Mouse (Mus musculus) regulatory T cell (primary cell): ENCODE results near the gene R3hdml.

Experiments
- in situ Hi-C: fragments of 300-600 bp; cut with MboI, MseI; formaldehyde crosslinking; loops from one replicate; pipeline ENCODE4 v1.15.1; 2025; ENCODE audit warnings: high pct_unique_total_duplicates

The R3hdml gene

DNA sequence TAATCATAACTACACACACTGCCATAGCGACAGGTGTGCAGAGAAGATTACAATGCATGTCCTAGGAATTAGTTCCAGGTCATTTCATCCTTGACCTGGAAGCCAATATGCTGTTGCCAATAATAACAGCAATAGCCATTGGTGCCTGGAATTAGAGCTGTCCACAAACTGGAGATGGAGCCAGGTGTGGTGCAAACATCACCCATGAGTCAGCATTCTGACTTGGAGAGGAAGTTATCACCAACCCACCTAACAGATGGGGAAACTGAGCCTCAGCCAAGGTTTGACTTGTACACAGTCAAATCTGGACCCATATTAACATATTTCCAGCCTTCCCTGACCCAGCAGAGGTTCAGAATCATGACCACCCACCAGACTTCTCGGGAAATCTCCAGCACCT lies 46.3 kb downstream of the R3hdml start:
- in situ Hi-C loops: loop anchor here (10.0 kb wide), 1 partner anchor 56 kb away; no protein-coding TSS in a partner anchor

DNA sequence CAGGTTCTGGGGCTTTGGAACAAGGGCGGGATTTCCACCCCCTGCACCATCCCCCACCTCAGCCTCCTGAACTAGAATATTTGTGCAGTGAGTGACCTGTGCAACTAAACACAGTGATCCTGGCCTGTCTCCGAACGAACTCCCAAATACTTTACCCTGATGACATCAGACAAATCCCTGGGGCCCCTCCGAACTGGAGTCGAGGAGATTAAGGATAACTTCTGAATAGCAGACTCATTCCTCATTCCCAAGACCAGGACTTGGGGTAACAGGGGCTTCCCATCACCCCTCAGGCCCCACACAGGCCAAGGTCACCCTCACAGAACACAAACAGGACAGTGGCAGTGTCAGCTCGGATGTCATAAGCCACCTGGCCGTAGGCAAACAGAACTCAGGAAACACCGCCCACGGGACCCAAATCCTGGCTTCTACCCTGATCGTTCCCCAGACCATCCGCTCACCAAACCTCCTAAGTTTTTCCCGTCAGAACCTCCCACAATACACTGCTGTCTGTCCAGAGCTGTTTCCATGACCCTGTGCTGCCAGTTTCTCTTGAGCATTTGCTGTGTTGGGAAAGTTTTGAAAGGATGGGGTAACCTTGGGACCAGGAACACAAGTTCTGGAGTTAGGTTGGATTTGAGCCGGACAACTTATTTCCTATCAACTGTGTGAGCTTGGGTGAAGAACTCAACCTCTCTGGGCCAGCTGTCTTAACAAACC lies 47.4 kb downstream of the R3hdml start:
- in situ Hi-C loops: loop anchor here (10.0 kb wide), 1 partner anchor 55 kb away; no protein-coding TSS in a partner anchor

DNA sequence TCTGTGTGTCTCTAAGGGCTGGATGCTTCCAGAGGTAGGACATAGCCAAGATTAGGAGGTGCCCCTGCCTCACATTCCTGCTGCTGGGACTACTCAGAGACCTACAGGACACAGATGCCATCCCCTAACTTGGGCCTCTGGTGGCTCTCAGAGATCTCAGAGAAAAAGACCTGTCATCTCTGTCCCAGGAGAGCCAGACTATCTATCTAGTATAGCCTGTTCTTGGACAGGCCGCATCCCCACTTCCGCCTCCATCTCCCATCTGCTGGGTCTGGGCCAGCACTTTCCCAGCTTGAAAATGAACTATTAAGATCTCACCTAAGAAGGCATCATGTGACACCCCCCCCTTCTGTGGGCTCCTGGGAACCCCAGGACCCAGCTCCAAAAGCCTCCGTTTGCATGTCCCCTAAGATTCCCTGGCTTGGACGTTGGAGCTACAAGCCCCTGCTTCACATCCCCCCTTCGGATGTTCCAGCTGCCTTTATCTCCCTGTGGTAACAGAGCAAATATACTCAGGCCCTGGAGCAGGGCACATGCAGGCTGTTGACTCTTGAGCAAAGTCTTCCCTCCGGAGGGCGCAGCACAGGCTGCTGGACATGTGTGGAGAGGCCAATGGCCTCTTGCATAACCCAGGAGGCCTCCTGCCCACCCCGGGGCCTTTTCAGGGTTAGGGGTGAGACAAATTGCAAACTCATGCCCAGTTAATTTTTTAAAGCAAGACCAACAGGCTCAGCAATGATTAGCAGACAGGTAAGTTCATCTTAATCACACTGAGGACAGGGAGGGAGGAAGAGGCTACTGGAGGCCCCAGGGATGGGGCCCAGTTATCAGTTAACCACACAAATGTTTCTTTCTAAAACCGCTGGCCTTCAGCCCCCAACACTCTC lies 48.4 kb downstream of the R3hdml start:
- in situ Hi-C loops: no loop called here

DNA sequence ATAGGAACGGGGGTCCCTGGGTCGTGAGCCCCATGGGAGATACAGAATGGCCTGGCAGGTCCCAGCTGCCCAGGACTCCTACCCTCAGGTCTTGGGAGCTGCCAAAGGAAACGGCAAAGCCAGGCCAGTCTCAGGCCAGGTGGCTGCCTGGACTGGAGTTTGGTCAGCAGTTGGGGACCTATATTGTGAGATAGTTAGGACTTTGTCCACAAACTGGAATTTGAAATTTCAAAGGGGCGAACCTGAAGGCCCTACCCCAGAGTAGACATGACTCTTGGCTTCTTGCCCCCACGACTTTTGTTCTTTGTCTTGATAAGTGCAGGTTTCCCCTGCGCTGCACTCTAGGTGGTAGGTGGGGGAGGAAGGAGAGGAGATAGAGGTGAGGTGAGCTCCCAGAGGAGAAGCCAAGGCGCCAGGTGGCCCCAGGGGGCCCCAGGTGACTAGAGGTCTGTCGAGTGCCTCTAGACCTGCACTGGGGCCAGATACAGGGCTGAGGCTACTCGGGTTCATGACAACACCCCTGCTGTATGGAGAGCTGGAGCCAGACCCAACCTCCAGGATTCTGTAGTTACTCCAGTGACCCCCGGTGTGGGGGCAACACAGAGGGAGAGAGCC lies 49.6 kb downstream of the R3hdml start:
- in situ Hi-C loops: no loop called here

DNA sequence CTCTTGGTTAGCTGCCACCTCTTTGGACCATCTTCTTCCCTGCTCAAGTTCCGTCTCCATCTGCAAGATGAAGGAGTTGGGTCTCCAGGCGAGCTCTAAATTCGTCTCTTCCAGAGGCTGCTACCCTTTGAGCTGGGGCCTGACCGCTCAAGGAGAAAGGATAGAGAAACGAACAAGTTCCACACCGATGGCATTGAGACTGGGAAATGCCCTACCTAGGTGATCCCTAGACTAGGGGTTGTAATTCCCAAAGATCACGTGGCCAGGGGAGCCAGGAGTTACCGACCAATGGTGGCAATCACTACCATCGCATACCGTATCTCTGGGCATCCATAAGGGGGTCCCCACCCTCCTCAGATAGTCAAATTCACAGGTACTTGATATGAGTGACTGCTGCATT lies 50.6 kb downstream of the R3hdml start:
- in situ Hi-C loops: no loop called here

DNA sequence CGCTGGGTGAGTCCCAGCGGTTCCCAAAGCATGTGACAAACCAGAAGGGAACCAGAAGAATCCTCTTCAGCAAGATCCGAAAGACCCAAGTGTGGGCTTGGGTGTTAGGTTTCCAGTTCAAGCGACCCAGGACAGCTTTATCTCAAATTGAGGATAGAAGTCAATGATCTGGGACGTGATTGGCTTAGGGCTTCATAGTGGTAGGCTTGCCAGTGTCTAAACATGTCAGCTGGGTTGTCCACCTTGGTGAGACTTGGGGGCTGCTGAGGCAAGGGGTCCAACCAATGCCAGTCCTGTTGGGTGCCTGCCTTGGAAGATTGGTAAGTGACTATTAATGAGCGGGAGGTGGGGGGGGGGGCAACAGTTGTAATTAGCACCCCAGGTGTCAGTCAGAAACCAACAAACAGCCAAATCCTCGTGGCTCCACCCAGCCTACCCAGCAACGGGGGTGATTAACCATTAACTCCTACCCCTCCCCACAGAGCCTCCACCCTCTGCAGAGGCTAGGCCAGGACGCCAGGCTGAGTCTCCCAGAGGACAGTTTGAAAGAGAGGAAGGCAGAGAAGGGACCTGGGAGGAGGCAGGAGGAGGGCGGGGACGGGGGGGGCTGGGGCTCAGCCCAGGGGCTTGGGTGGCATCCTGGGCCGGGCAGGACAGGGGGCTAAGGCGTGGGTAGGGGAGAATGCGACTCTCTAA lies 54.7 kb downstream of the R3hdml start:
- in situ Hi-C loops: no loop called here

DNA sequence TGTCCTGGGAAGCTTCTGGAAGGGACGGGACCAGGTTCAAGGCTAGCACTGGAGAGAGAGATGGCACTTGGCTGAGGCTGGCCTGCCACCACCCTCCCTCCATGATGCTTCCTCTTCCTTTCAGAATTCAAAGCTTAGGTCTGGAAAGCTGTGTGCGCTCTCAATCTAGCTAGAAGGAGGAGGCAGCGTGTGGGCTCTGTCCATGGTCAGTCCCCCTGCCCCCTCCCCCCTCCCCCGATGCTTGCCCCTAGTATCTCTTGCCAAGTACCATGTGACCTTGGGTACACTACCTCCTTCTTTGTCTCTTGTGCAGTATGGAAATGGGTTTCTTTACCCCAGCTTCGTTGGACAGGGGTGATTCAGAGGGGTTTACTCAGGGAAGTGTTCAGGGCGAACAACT lies 56.7 kb downstream of the R3hdml start:
- in situ Hi-C loops: no loop called here

DNA sequence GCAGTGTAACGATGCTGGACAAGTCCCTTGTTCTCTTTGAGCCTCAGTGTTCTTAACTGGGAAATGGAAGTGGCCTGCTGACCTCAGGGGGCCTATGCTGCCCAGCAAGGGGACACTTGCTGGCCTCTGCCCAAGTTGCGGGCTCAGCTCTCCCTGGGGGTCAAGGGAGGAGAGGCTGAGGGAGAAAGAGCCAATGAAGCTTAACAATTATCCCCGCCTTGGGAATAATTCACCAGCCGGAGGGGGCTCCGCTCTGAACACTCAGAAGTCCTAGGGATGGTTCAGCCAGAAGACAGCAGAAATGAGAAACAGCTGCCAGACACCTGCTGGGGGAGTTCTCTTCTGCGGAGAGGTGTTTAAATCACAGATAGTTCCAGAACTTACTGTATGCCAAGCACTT lies 57.7 kb downstream of the R3hdml start:
- in situ Hi-C loops: loop anchor here (25.0 kb wide), 1 partner anchor 1613 kb away; no protein-coding TSS in a partner anchor
